Mouse (Mus musculus) testis, adult 2 months (tissue): ENCODE results near the gene Ckmt1. TPM values are rescaled to one million over a fixed set of nuclear protein-coding genes. Genes with fewer than 3 reads are reported as not detected.
"Not testable (repeated sequence)": the region's sequence is repeated elsewhere in the genome, so short reads cannot be mapped to it uniquely, and the experiment has no call there.

Experiments
- H3K27ac ChIP-seq: fragments of 200-500 bp; 2 replicates; pipeline ENCODE4 v1.5.1; 2012; ENCODE audit warnings: low read depth, low read length; ENCODE audit not compliant: control insufficient read depth, insufficient read depth
- H3K27me3 ChIP-seq: fragments of 200-500 bp; 2 replicates; pipeline ENCODE4 v1.6.1; 2012; ENCODE audit warnings: mild to moderate bottlenecking, low read length, moderate library complexity; ENCODE audit not compliant: control insufficient read depth, insufficient read depth
- H3K36me3 ChIP-seq: fragments of 200-500 bp; 2 replicates; pipeline ENCODE4 v1.6.1; 2012; ENCODE audit warnings: mild to moderate bottlenecking, low read length; ENCODE audit not compliant: control insufficient read depth, insufficient read depth
- H3K4me1 ChIP-seq: fragments of 200-500 bp; 2 replicates; pipeline ENCODE4 v1.6.1; 2012; ENCODE audit warnings: low read length; ENCODE audit not compliant: control insufficient read depth, insufficient read depth
- H3K4me3 ChIP-seq: fragments of 200-500 bp; 2 replicates; pipeline ENCODE4 v1.5.1; 2012; ENCODE audit warnings: low read depth, mild to moderate bottlenecking, low read length, moderate library complexity, mixed read lengths; ENCODE audit not compliant: control insufficient read depth
- CTCF ChIP-seq: fragments of 200-500 bp; IDR thresholded peaks from 2 replicates; pipeline ENCODE4 v1.5.1; 2012; ENCODE audit warnings: low read depth, mild to moderate bottlenecking, inconsistent platforms, low read length, moderate library complexity; ENCODE audit not compliant: control insufficient read depth, insufficient read depth, insufficient replicate concordance
- POLR2A ChIP-seq: fragments of 200-500 bp; IDR thresholded peaks from 2 replicates; pipeline ENCODE4 v1.6.1; 2012; ENCODE audit warnings: low read depth, mild to moderate bottlenecking, inconsistent platforms, low read length, moderate library complexity; ENCODE audit not compliant: control insufficient read depth
- polyA plus RNA-seq: library from polyadenylated mRNA; depleted of rRNA; stranded (reverse); fragments of >200 nt; gene quantifications from 2 replicates; pipeline ENCODE4 v1.2.3, GENCODE M21; 2012

Gene Ckmt1
- polyA plus RNA-seq, 1 experiment, result 0.31 TPM

GRCm38 (mm10) chr2:121368831-121369230, 11.3 kb downstream of the Ckmt1 start:
- Histone ChIP-seq H3K27me3 (no peaks in the 10 kb centered on the region), H3K36me3 (no peaks in the 10 kb centered on the region), H3K4me1 (no peaks in the 10 kb centered on the region), H3K27ac (no peak overlapping the region), H3K4me3 (no peak overlapping the region)
- TF ChIP-seq POLR2A (no peak), CTCF (no peak)

- H3K4me1 ChIP-seq, result no peaks in the 10 kb centered on the region
- H3K27ac ChIP-seq, result no peak overlapping the region
- no peak overlapping the region for H3K4me3 ChIP-seq
- no peaks in the 10 kb centered on the region for H3K36me3 ChIP-seq
- no peak for TF ChIP-seq CTCF
- TF ChIP-seq POLR2A, result no peak
- no peaks in the 10 kb centered on the region for H3K27me3 ChIP-seq
These were observed 13.4 kb downstream of the Ckmt1 start for GRCm38 (mm10) chr2:121370921-121371320.

DNA sequence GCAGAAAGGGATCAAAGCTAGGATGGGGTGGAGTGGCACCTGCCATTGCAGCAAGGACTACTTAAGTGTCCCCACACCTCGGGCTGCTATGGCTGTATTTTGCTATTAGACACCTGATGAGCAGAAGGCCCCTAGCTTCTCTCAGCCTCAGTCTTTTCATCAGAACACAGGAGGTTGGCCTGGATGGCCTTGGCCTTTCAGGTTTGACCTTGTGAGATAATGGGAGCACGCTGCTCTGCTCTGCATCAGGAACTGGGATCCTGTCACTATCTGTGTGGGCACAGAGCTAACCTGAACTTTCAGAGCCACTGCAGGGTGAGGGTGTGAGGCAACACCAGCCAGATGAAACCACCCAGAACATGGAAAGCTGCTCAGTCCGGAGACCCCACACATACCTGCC, 14.8 kb downstream of the Ckmt1 start:
- H3K27ac ChIP-seq, result no peak overlapping the region
- no peaks in the 10 kb centered on the region for H3K36me3 ChIP-seq
- H3K27me3 ChIP-seq, result no peaks in the 10 kb centered on the region
- no peak overlapping the region for H3K4me3 ChIP-seq
- TF ChIP-seq POLR2A (no peak), CTCF (no peak)
- H3K4me1 ChIP-seq, result peaks cover 6% of the 10 kb centered on the region

DNA sequence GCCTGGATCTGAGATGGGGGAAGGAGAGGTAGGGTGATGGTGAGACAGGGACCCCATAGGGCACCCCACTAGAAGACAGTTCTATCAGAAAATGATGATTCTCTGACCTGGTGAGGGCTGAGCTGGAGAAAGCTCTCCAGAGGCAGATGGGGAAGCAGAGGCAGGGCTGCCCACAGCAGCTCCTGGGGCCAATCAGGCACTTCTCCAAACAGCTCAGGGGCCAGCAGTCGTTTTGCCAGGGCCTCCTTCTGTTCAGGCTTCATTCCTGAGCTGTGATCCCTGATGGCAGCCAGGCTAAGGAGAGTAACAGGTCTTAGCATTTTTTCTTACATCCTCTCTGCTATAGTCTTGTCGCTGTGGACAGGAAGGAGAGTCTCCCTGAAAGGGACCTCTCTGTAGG, 17.3 kb downstream of the Ckmt1 start:
- no peaks in the 10 kb centered on the region for H3K27me3 ChIP-seq
- TF ChIP-seq POLR2A, result no peak
- TF ChIP-seq CTCF, result no peak

DNA sequence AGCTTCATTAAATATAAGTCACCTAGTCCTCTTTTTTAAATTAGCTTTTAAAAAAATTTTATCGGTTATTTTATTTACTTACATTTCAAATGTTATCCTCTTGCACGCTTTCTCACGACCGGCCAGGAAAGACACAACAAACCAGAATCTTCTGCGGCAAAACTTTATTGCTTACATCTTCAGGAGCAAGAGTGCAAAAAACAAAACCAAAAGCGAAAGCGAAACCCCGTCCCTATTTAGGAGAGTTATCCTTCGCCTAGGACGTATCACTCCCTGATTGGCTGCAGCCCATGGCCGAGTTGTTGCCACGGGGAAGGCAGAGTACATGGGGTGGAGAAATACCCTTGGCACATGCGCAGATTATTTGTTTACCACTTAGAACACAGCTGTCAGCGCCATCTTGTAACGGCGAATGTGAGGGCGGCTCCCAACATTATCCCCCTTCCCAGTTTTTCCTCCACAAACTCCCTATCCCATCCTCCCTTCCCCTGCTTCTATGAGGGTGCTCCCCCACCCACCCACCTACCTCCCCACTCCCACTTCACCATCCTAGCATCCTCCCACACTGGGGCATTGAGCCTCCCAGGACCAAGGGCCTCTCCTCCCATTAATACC, 29.6 kb downstream of the Ckmt1 start, which contains the start of gene Strc:
Gene Strc (minus strand): TSS at position 208 of the 615 bp plus-strand sequence.
- H3K4me3 ChIP-seq, H3K36me3 ChIP-seq, H3K27me3 ChIP-seq, H3K4me1 ChIP-seq, H3K27ac ChIP-seq: not testable (repeated sequence)

More for the DNA sequence above, 17.3 kb downstream of the Ckmt1 start:
- H3K4me1 ChIP-seq, result peaks cover 6% of the 10 kb centered on the region
- no peak overlapping the region for H3K27ac ChIP-seq
- H3K4me3 ChIP-seq, result no peak overlapping the region
- H3K36me3 ChIP-seq, result no peaks in the 10 kb centered on the region

- Histone ChIP-seq H3K4me3 (no peak overlapping the region), H3K27ac (no peak overlapping the region), H3K36me3 (no peaks in the 10 kb centered on the region; the same call in 1 of the 2 replicates), H3K4me1 (no peaks in the 10 kb centered on the region), H3K27me3 (no peaks in the 10 kb centered on the region)
- no peak for TF ChIP-seq CTCF
- TF ChIP-seq POLR2A, result no peak
These were observed 39.1 kb downstream of the Ckmt1 start for GRCm38 (mm10) chr2:121396624-121397023.

DNA sequence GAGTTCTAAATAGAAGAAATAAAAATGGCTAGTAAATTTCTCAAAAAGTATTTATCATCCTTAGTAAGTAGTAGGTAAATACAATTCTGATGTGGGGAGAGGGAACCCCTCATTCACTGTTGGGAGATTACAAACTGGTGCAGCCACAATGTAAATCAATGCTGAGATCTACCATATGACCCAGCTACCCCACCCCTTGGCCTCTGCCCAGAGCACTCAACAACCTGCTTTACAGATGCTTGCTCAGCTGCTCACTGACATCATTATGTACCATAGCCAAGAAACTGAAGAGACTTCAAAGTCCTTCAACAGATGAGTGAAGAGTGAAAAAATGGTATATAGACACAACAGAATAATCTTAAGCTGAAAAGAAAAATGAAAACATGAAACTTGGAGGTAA, 45.8 kb downstream of the Ckmt1 start:
- H3K4me3 ChIP-seq, result no peak overlapping the region
- no peaks in the 10 kb centered on the region for H3K4me1 ChIP-seq
- no peak overlapping the region for H3K27ac ChIP-seq
- H3K36me3 ChIP-seq, result no peaks in the 10 kb centered on the region
- no peaks in the 10 kb centered on the region for H3K27me3 ChIP-seq
- TF ChIP-seq POLR2A, result no peak
- no peak for TF ChIP-seq CTCF

DNA sequence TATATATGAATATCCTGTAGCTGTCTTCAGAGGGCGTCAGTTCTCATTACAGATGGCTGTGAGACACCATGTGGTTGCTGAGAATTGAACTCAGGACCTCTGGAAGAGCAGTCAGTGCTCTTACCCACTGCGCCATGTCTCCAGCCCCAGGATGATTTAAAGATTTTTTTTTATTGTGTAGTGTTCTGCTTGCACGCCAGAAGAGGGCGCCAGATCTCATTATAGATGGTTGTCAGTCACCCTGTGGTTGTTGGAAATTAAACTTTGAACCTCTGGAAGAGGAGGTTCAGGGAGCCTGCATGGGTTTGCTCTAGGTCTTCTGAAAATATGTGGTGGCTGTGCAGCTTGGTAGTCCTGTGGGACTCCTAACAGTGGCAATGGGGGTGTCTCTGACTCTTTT, 50.6 kb downstream of the Ckmt1 start:
- Histone ChIP-seq H3K4me3 (no peak overlapping the region), H3K4me1 (peaks cover 2% of the 10 kb centered on the region), H3K36me3 (peaks cover 6% of the 10 kb centered on the region), H3K27ac (no peak overlapping the region), H3K27me3 (no peaks in the 10 kb centered on the region)
- no peak for TF ChIP-seq CTCF
- no peak for TF ChIP-seq POLR2A
